In genomic region chr5:34369341-34370021, GRCm38 (mm10) we compare ENCODE assay signal across 8 mouse cellular contexts. TPM values are rescaled to one million over a fixed set of nuclear protein-coding genes. Genes with fewer than 3 reads are reported as not detected.
DNase-seq lines count a peak whose midpoint lies in the region; ATAC-seq and TF ChIP-seq lines count a peak whose summit lies in the region.

Fam193a (plus strand) TSS chr5:34369933.

- intact Hi-C loops in gastrocnemius, adult 2 months (cut with DNase I), result loop anchor here (2.0 kb wide), 1 partner anchor 33 kb away; the partner anchor contains the start of gene Rnf4
- intact Hi-C loops in left cerebral cortex, adult 2 months (cut with DNase I), result loop anchor here (1.0 to 5.0 kb wide), 2 partner anchors 33 to 268 kb away; partner anchors contain the start of genes Mfsd10 and Rnf4

- H3K4me3 ChIP-seq in gastrocnemius, adult 2 months, result peak within 1 kb of the TSS; percentile 96
- H3K4me3 ChIP-seq in hindbrain, postnatal 0 days (ENCODE audit: low read length), result peak within 1 kb of the TSS; percentile 87
- H3K4me3 ChIP-seq in left cerebral cortex, adult 2 months, result peak within 1 kb of the TSS; percentile 86

- peak within 1 kb of the TSS; percentile 67 for H3K4me2 ChIP-seq in hindbrain, postnatal 0 days (ENCODE audit: low read depth, low read length)

- TF ChIP-seq CTCF in gastrocnemius, adult 2 months (IDR thresholded peaks at IDR 0.05), result no peak
- TF ChIP-seq CTCF in hindbrain, postnatal 0 days (IDR thresholded peaks at IDR 0.05; ENCODE audit: low read depth), result no peak
- TF ChIP-seq CTCF in left cerebral cortex, adult 2 months (IDR thresholded peaks at IDR 0.05), result no peak

- H3K27ac ChIP-seq in gastrocnemius, adult 2 months, result peak within 1 kb of the TSS; percentile 99
- H3K27ac ChIP-seq in hindbrain, postnatal 0 days, result peak within 1 kb of the TSS; percentile 93
- peak within 1 kb of the TSS; percentile 98 for H3K27ac ChIP-seq in left cerebral cortex, adult 2 months

- under 1% methylated on average over 50 of the region's 64 CpGs for WGBS in hindbrain, postnatal 0 days

- ATAC-seq in common myeloid progenitor, adult 5-6 weeks (replicated peaks; ENCODE audit: low read depth, poor library complexity, severe bottlenecking), result peak; percentile 98
- peak; percentile 100 for ATAC-seq in hindbrain, postnatal 0 days
- ATAC-seq in megakaryocyte, adult 5-6 weeks (ENCODE audit: poor library complexity, severe bottlenecking), result peak; percentile 99

- no peaks in the 10 kb centered on the region for H3K9me3 ChIP-seq in hindbrain, postnatal 0 days (ENCODE audit: low read length)

- DNase-seq in ZHBTc4 (ENCODE audit: low read depth, low spot score), result peak; percentile 96
- DNase-seq in gastrocnemius, adult 2 months, result peak; percentile 99
- DNase-seq in hindbrain, postnatal 0 days (ENCODE audit: low spot score), result peak; percentile 99
- DNase-seq in left cerebral cortex, adult 2 months (ENCODE audit: extremely low spot score in 1 of 2, low spot score in 2 of 2), result peak; percentile 98
- peak; percentile 96 to 97 for DNase-seq in right cerebral cortex, adult 2 months (ENCODE audit: low spot score in 2 of 2)
- DNase-seq in urinary bladder, postnatal 14 days (ENCODE audit: low spot score), result peak; percentile 97

- peak within 1 kb of the TSS; percentile 89 for H3K9ac ChIP-seq in hindbrain, postnatal 0 days (replicated peaks; ENCODE audit: low read length)

- peaks cover 4% of the 10 kb centered on the region; the same call in 1 of the 2 replicates for H3K4me1 ChIP-seq in hindbrain, postnatal 0 days (ENCODE audit: insufficient read depth, low read length)

- H3K27me3 ChIP-seq in hindbrain, postnatal 0 days (ENCODE audit: insufficient read depth, low read length), result no peaks in the 10 kb centered on the region

- H3K36me3 ChIP-seq in hindbrain, postnatal 0 days (ENCODE audit: insufficient read depth, low read length), result no peaks in the 10 kb centered on the region

RNA-seq across cellular contexts. Expression of gene Fam193a, which starts in this region (rescaled TPM):
- 27.6 and 32.7 TPM in 2 replicates for total RNA-seq in common myeloid progenitor, adult 5-6 weeks (2017)
- 10 to 100 TPM; 16.5 to 17.7 TPM for total RNA-seq in gastrocnemius, adult 2 months (2021)
- 33.1 and 36.9 TPM in 2 replicates for total RNA-seq in hindbrain, postnatal 0 days (2014; rRNA removed)
- polyA plus RNA-seq in hindbrain, postnatal 0 days (2015; fragmentation: Nextera tagmentation; extraction: Ambion mirVana), result 9.6 and 11.6 TPM in 2 replicates
- total RNA-seq in left cerebral cortex, adult 2 months (2021), result 10 to 100 TPM; 39.0 to 43.3 TPM
- 33.4 and 40.0 TPM in 2 replicates for total RNA-seq in megakaryocyte, adult 5-6 weeks (2015)
- total RNA-seq in megakaryocyte, adult 5-6 weeks (2017), result 43.0 and 44.8 TPM in 2 replicates

Comparison
In these comparisons a context has a peak if more than half of its experiments do, and no peak if none do; other contexts are left out.
1. Peak in every context shown above with its lines: DNase-seq, ATAC-seq, H3K4me3 ChIP-seq and H3K27ac ChIP-seq.